Mouse (Mus musculus) liver, embryonic 15.5 days (tissue): ENCODE data around the gene Gm45234. TPM values are rescaled to one million over a fixed set of nuclear protein-coding genes. Genes with fewer than 3 reads are reported as not detected.
"Not testable (repeated sequence)": the region's sequence is repeated elsewhere in the genome, so short reads cannot be mapped to it uniquely, and the experiment has no call there.

Source experiments
- ATAC-seq: fragments of 200-750 bp; cut with Nextera tagmentation; 2 replicates; pipeline ENCODE4 v1.8.0; 2017; ENCODE audit warnings: moderate number of reproducible peaks, mild to moderate bottlenecking, moderate library complexity; ENCODE audit not compliant: insufficient read depth
- H3K27ac ChIP-seq: fragments of 300-500 bp; sonication (generic); replicated peaks from 2 replicates; pipeline ENCODE4 v1.5.1; 2015; ENCODE audit warnings: mild to moderate bottlenecking, inconsistent platforms
- H3K27me3 ChIP-seq: fragments of 300-500 bp; sonication (generic); 2 replicates; pipeline ENCODE4 v1.6.1; 2015; ENCODE audit warnings: mild to moderate bottlenecking, inconsistent platforms
- H3K36me3 ChIP-seq: fragments of 300-500 bp; sonication (generic); replicated peaks from 2 replicates; pipeline ENCODE4 v1.6.1; 2015; ENCODE audit warnings: moderate library complexity, mild to moderate bottlenecking, inconsistent platforms
- H3K4me1 ChIP-seq: fragments of 300-500 bp; sonication (generic); replicated peaks from 2 replicates; pipeline ENCODE4 v1.6.1; 2015; ENCODE audit warnings: inconsistent platforms
- H3K4me2 ChIP-seq: fragments of 300-500 bp; sonication (generic); 2 replicates; pipeline ENCODE4 v1.6.1; 2015; ENCODE audit warnings: moderate library complexity, mild to moderate bottlenecking, inconsistent platforms
- H3K4me3 ChIP-seq: fragments of 300-500 bp; sonication (generic); replicated peaks from 2 replicates; pipeline ENCODE4 v1.5.1; 2015; ENCODE audit warnings: mild to moderate bottlenecking, inconsistent platforms
- H3K9ac ChIP-seq: fragments of 300-500 bp; sonication (generic); 2 replicates; pipeline ENCODE4 v1.6.1; 2015; ENCODE audit warnings: moderate library complexity, mild to moderate bottlenecking, inconsistent platforms
- H3K9me3 ChIP-seq: fragments of 300-500 bp; sonication (generic); replicated peaks from 2 replicates; pipeline ENCODE4 v1.6.1; 2016; ENCODE audit warnings: inconsistent platforms
- WGBS: fragments of 180-500 bp; shearing (Covaris S2); methylation state at CpG from one replicate; pipeline ENCODE4 v1.1.7; 2015; ENCODE audit warnings: mixed read lengths; ENCODE audit not compliant: insufficient replicate concordance; 5-methylcytosine and 5-hydroxymethylcytosine counted together
- polyA plus RNA-seq: library from polyadenylated mRNA; unstranded; fragments of >200 nt; fragmentation: Nextera tagmentation; extraction: Ambion mirVana; gene quantifications from 2 replicates; pipeline ENCODE4 v1.2.1, GENCODE M21; 2015

The Gm45234 gene
- not detected in 2 replicates for polyA plus RNA-seq

DNA sequence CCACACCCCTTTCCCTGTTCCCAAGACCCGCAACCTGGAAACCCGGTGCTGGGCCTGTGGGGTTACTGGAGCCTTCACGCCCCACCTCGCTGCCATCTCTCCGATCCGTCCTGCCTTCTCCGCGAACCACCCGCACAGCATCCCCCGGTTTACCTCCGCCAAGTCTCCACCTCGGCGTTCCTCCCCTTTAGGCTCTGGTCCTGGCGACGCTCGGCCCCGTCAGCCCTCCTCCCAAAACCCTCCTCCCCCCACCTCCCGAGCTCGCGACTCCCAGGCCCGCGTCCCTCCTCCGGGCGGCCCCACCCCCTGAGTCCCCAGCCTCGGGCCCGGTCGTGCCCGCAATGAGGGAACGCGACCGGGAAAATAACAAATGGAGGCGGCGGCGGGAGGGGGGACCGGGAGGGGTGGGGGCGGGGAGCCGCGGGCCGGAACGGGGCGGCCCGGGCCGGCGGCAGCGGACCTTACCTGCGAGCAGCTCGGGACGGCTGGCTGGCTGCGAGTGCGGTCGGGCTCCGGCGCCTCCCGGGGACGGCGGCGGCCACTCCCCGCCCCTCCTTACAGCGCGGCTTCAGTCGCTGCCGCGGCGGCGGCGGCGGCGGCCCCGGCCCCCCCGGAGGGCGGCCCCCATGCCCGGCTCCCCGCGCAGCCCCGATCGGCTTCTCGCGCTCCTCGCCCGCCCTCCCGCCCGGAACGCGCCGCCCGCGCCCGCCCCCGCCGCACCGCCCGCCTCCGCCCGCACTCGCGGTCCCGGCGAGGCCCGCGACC lies at the start of gene Gm45234, which contains the start of gene Atn1:
Gene Gm45234 (minus strand): TSS at position 191 of the 765 bp plus-strand sequence.
Gene Atn1 (minus strand): TSS at position 694 of the 765 bp plus-strand sequence.
- Histone ChIP-seq H3K9me3 (no peaks in the 10 kb centered on the region), H3K4me2 (peak within 1 kb of the TSS; percentile 77), H3K9ac (peak within 1 kb of the TSS; percentile 58), H3K4me1 (peaks cover 41% of the 10 kb centered on the region), H3K36me3 (0 out of 2 replicates have a peak, but pooled peaks cover 5% of the 10 kb centered on the region), H3K27me3 (peaks cover 82% of the 10 kb centered on the region), H3K27ac (peak within 1 kb of the TSS; percentile 74), H3K4me3 (peak within 1 kb of the TSS; percentile 65)
- peak; percentile 49 for ATAC-seq
- 1% methylated on average over 48 of the region's 100 CpGs for WGBS

GRCm38 (mm10) chr6:124804341-124804740 lies 48.5 kb upstream of the Gm45234 start:
- WGBS, result 46% methylated on average over 3 of the region's 3 CpGs
- Histone ChIP-seq H3K4me1 (peaks cover 57% of the 10 kb centered on the region), H3K9ac (no peak overlapping the region), H3K4me2 (no peak overlapping the region), H3K27ac (no peak overlapping the region), H3K36me3 (no peaks in the 10 kb centered on the region), H3K4me3 (no peak overlapping the region), H3K27me3 (no peaks in the 10 kb centered on the region), H3K9me3 (no peaks in the 10 kb centered on the region)
- ATAC-seq, result no peak

DNA sequence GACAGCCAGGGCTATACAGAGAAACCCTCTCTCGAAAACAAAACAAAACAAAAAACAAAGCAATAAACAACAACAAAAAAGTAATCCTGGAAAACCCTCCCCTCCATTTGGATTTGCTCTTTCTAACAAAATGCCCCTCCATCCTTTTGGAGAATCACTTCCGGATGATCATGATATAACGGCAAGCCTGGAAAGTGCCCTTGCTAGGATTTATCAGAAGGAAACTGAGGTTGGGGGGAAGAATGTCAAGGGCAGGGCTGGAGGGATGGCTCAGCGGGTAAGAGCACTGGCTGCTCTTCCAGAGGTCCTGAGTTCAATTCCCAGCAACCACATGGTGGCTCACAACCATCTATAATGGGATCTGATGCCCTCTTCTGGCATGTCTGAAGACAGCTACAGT lies 47.9 kb upstream of the Gm45234 start:
- not testable (repeated sequence) for H3K9me3 ChIP-seq, H3K27ac ChIP-seq, H3K36me3 ChIP-seq, H3K4me2 ChIP-seq, ATAC-seq, H3K4me3 ChIP-seq, H3K9ac ChIP-seq, H3K27me3 ChIP-seq
- peaks cover 52% of the 10 kb centered on the region for H3K4me1 ChIP-seq
- WGBS, result 86% methylated on average over 4 of the region's 4 CpGs

DNA sequence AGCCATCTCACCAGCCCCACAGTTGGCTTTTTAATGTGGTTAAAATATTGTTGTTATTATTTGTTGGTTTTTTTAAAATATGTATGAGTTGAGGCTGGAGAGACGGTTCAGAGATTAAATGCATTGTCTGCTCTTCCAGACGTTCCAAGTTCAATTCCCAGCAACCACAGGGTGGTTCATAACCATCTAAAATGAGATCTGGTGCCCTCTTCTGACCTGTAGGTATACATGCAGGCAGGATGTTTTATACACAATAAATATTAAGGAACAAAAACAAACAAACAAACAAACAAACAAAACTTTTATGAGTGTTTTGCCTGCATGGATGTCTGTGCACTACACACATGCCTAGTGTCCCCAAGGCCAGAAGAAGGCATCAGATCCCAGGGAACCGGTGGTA lies 47.2 kb upstream of the Gm45234 start:
- Histone ChIP-seq H3K4me1 (peaks cover 46% of the 10 kb centered on the region), H3K9ac (no peak overlapping the region), H3K27me3 (no peaks in the 10 kb centered on the region), H3K4me3 (no peak overlapping the region), H3K27ac (no peak overlapping the region), H3K36me3 (no peaks in the 10 kb centered on the region), H3K4me2 (no peak overlapping the region), H3K9me3 (no peaks in the 10 kb centered on the region)
- WGBS, result 65% methylated on average over 3 of the region's 3 CpGs
- ATAC-seq, result no peak

GRCm38 (mm10) chr6:124802400-124802799 lies 46.6 kb upstream of the Gm45234 start:
- H3K27me3 ChIP-seq, H3K9ac ChIP-seq, ATAC-seq, H3K36me3 ChIP-seq, H3K9me3 ChIP-seq: not testable (repeated sequence)
- 7% methylated on average over 6 of the region's 9 CpGs for WGBS
- Histone ChIP-seq H3K4me3 (peak overlapping the region; percentile 34; the same call in 1 of the 2 replicates), H3K4me2 (peak overlapping the region; percentile 61), H3K27ac (peak overlapping the region; percentile 66; the same call in 1 of the 2 replicates), H3K4me1 (peaks cover 40% of the 10 kb centered on the region)

DNA sequence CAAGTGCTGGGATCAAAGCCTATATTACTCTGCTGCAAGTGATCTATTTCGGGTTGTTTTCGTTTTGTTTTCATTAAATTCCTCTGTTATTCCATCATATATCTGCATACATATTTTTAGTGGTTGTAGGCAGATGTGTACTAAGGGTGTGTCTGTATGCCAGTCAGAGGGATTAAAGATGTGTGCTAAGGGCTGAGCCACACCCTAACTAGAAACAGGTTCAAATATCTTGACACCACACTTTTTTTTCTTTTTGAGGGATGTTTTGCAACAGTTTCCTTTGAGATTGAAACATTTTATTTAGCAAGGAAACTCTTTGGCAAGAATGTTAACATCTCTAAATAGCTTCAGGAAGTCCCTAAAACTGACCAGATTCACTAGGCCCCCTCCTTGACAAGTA lies 40.4 kb upstream of the Gm45234 start:
- H3K9me3 ChIP-seq, result no peaks in the 10 kb centered on the region
- no peak overlapping the region for H3K4me2 ChIP-seq
- no peaks in the 10 kb centered on the region for H3K36me3 ChIP-seq
- no peak overlapping the region for H3K9ac ChIP-seq
- H3K4me3 ChIP-seq, result no peak overlapping the region
- ATAC-seq, result no peak
- WGBS, result 70% methylated on average over 2 of the region's 2 CpGs
- H3K4me1 ChIP-seq, result peaks cover 11% of the 10 kb centered on the region
- 0 out of 2 replicates have a peak overlapping the region, but pooled peaks have one; percentile 41 for H3K27ac ChIP-seq
- no peaks in the 10 kb centered on the region for H3K27me3 ChIP-seq

DNA sequence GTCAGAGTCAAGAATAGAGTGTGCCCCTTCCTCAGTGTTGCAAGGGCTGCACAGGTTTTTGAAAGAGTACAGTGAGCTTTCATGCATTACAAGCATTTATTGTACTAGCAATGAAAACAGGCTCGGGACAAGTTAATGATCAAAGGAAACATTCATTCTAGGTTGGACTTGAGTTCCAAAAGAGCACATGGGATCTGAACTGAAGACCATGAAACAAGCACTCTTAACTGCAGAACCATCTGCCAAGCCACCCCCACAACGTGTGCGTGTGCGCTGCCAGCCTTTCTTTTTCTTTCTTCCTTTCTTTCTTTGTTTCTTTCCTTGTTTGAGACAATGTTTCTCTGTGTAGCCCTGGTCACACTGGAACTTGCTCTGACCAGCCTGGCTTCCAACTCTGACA lies 40.0 kb upstream of the Gm45234 start:
- Histone ChIP-seq H3K27me3 (no peaks in the 10 kb centered on the region), H3K4me3 (no peak overlapping the region), H3K9ac (no peak overlapping the region), H3K9me3 (no peaks in the 10 kb centered on the region), H3K36me3 (no peaks in the 10 kb centered on the region), H3K4me1 (peaks cover 11% of the 10 kb centered on the region), H3K27ac (0 out of 2 replicates have a peak overlapping the region, but pooled peaks have one; percentile 41), H3K4me2 (no peak overlapping the region)
- ATAC-seq, result no peak
- WGBS, result 78% methylated on average over 4 of the region's 4 CpGs

DNA sequence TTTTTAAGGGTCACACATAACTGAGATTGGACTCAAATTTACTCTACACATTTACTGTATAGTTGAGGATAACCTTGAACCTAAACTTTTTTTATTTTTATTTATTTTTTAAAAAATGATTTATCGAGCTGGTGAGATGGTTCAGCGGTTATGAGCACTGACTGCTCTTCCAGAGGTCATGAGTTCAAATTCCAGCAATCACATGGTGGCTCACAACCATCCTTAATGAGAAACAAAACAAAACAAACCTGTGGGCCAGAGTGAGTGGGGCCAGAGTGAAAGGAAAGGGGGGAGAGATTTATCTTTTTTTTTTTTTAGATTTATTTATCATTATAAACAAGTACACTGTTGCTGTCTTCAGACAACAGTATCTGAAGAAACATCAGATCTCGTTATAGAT lies 36.1 kb upstream of the Gm45234 start:
- WGBS, result 57% methylated on average over 3 of the region's 3 CpGs
- no peak for ATAC-seq
- peaks cover 17% of the 10 kb centered on the region for H3K4me1 ChIP-seq
- no peaks in the 10 kb centered on the region for H3K9me3 ChIP-seq
- no peak overlapping the region for H3K27ac ChIP-seq
- H3K9ac ChIP-seq, result no peak overlapping the region
- H3K4me2 ChIP-seq, result no peak overlapping the region
- no peaks in the 10 kb centered on the region for H3K36me3 ChIP-seq
- H3K27me3 ChIP-seq, result no peaks in the 10 kb centered on the region
- H3K4me3 ChIP-seq, result no peak overlapping the region

DNA sequence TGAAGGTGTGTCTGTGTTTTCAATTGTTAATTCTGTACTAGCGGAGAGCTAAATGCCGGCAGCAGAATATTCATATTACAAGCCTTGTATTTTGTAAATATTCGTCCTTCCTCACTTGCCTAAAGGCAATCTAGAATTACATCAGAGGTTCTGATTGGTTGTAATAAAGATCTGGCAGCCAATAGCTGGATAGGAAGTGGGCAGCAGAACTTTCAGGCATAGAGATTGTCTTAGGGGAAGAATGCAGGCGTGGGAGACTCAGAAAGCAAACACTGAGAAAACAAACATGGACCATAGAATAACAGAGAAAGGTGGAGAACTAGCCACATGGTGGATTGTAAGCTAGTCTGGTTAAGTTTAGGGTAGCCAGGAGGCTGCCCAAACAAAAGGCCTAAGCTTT lies 34.3 kb upstream of the Gm45234 start:
- no peak overlapping the region for H3K4me3 ChIP-seq
- 0 out of 2 replicates have a peak, but pooled peaks cover 6% of the 10 kb centered on the region for H3K4me1 ChIP-seq
- H3K27me3 ChIP-seq, result no peaks in the 10 kb centered on the region
- no peak overlapping the region for H3K4me2 ChIP-seq
- no peak overlapping the region for H3K9ac ChIP-seq
- H3K9me3 ChIP-seq, result no peaks in the 10 kb centered on the region
- 64% methylated on average over 4 of the region's 4 CpGs for WGBS
- no peak overlapping the region for H3K27ac ChIP-seq
- no peak for ATAC-seq
- H3K36me3 ChIP-seq, result no peaks in the 10 kb centered on the region

GRCm38 (mm10) chr6:124789519-124789918 lies 33.7 kb upstream of the Gm45234 start:
- WGBS, result 68% methylated on average over 4 of the region's 4 CpGs
- 0 out of 2 replicates have a peak, but pooled peaks cover 6% of the 10 kb centered on the region for H3K4me1 ChIP-seq
- H3K9me3 ChIP-seq, result no peaks in the 10 kb centered on the region
- H3K4me3 ChIP-seq, result no peak overlapping the region
- H3K4me2 ChIP-seq, result no peak overlapping the region
- no peak overlapping the region for H3K9ac ChIP-seq
- no peaks in the 10 kb centered on the region for H3K36me3 ChIP-seq
- no peaks in the 10 kb centered on the region for H3K27me3 ChIP-seq
- no peak for ATAC-seq
- H3K27ac ChIP-seq, result no peak overlapping the region

- ATAC-seq, result no peak
- peaks cover 6% of the 10 kb centered on the region; the same call in 1 of the 2 replicates for H3K4me1 ChIP-seq
- H3K9ac ChIP-seq, result no peak overlapping the region
- no peak overlapping the region for H3K27ac ChIP-seq
- no peaks in the 10 kb centered on the region for H3K36me3 ChIP-seq
- H3K27me3 ChIP-seq, result no peaks in the 10 kb centered on the region
- H3K4me3 ChIP-seq, result no peak overlapping the region
- no peak overlapping the region for H3K4me2 ChIP-seq
- H3K9me3 ChIP-seq, result no peaks in the 10 kb centered on the region
- 67% methylated on average over 10 of the region's 10 CpGs for WGBS
These were observed 31.9 kb upstream of the Gm45234 start for GRCm38 (mm10) chr6:124787722-124788121.
